Mouse (Mus musculus): ENCODE measurements at regions not wholly inside any gene's neighbourhood (a gene's known extent, or its start where the extent isn't known, plus 50 kb on each side); places are given as distances from the start of the nearest gene placed in this dataset.

GRCm38 (mm10) chr8:74764728-74765127 lies 108.2 kb upstream of the Isx start:
- Histone ChIP-seq H3K4me3 (replicated peaks; ENCODE audit: insufficient read depth, low read depth, low read length) (no peak overlapping the region), H3K4me1 (ENCODE audit: control insufficient read depth, insufficient read depth, low read length) (no peaks in the 10 kb centered on the region), H3K27ac (ENCODE audit: insufficient read depth, low read length) (no peak overlapping the region), H3K27me3 (ENCODE audit: control insufficient read depth, insufficient read depth, low read length) (no peaks in the 10 kb centered on the region)
- 69% methylated on average over 3 of the region's 3 CpGs for WGBS
- no peak for DNase-seq
- no peak for TF ChIP-seq POLR2A (IDR thresholded peaks at IDR 0.05; ENCODE audit: borderline replicate concordance, insufficient read depth, low read length)
- TF ChIP-seq CTCF (IDR thresholded peaks at IDR 0.05; ENCODE audit: borderline replicate concordance, insufficient read depth, low read depth, low read length): no peak

GRCm38 (mm10) chr8:74775549-74775948 lies 97.4 kb upstream of the Isx start:
- DNase-seq: no peak
- H3K4me3 ChIP-seq (replicated peaks; ENCODE audit: insufficient read depth, low read depth, low read length): no peak overlapping the region
- H3K27me3 ChIP-seq (ENCODE audit: control insufficient read depth, insufficient read depth, low read length): no peaks in the 10 kb centered on the region
- no peak overlapping the region for H3K27ac ChIP-seq (ENCODE audit: insufficient read depth, low read length)
- no peak for TF ChIP-seq POLR2A (IDR thresholded peaks at IDR 0.05; ENCODE audit: borderline replicate concordance, insufficient read depth, low read length)
- TF ChIP-seq CTCF (IDR thresholded peaks at IDR 0.05; ENCODE audit: borderline replicate concordance, insufficient read depth, low read depth, low read length): no peak
- no peaks in the 10 kb centered on the region for H3K4me1 ChIP-seq (ENCODE audit: control insufficient read depth, insufficient read depth, low read length)

GRCm38 (mm10) chr8:74781087-74781486 lies 91.9 kb upstream of the Isx start:
- H3K27me3 ChIP-seq (ENCODE audit: control insufficient read depth, insufficient read depth, low read length): no peaks in the 10 kb centered on the region
- H3K27ac ChIP-seq (ENCODE audit: insufficient read depth, low read length): no peak overlapping the region
- DNase-seq: no peak
- no peak overlapping the region for H3K4me3 ChIP-seq (replicated peaks; ENCODE audit: insufficient read depth, low read depth, low read length)
- TF ChIP-seq CTCF (IDR thresholded peaks at IDR 0.05; ENCODE audit: borderline replicate concordance, insufficient read depth, low read depth, low read length) (no peak), POLR2A (IDR thresholded peaks at IDR 0.05; ENCODE audit: borderline replicate concordance, insufficient read depth, low read length) (no peak)
- no peaks in the 10 kb centered on the region for H3K4me1 ChIP-seq (ENCODE audit: control insufficient read depth, insufficient read depth, low read length)
- 17% methylated on average over 1 of the region's 1 CpGs for WGBS

GRCm38 (mm10) chr8:74808685-74809084 lies 64.3 kb upstream of the Isx start:
- Histone ChIP-seq H3K4me1 (ENCODE audit: control insufficient read depth, insufficient read depth, low read length) (no peaks in the 10 kb centered on the region), H3K27me3 (ENCODE audit: control insufficient read depth, insufficient read depth, low read length) (no peaks in the 10 kb centered on the region), H3K27ac (ENCODE audit: insufficient read depth, low read length) (no peak overlapping the region), H3K4me3 (replicated peaks; ENCODE audit: insufficient read depth, low read depth, low read length) (no peak overlapping the region)
- TF ChIP-seq CTCF (IDR thresholded peaks at IDR 0.05; ENCODE audit: borderline replicate concordance, insufficient read depth, low read depth, low read length) (no peak), POLR2A (IDR thresholded peaks at IDR 0.05; ENCODE audit: borderline replicate concordance, insufficient read depth, low read length) (no peak)
- no peak for DNase-seq

- TF ChIP-seq POLR2A (IDR thresholded peaks at IDR 0.05; ENCODE audit: borderline replicate concordance, insufficient read depth, low read length): no peak
- no peak for TF ChIP-seq CTCF (IDR thresholded peaks at IDR 0.05; ENCODE audit: borderline replicate concordance, insufficient read depth, low read depth, low read length)
- no peak overlapping the region for H3K4me3 ChIP-seq (replicated peaks; ENCODE audit: insufficient read depth, low read depth, low read length)
- no peaks in the 10 kb centered on the region for H3K27me3 ChIP-seq (ENCODE audit: control insufficient read depth, insufficient read depth, low read length)
- 77% methylated on average over 3 of the region's 3 CpGs for WGBS
- no peak for DNase-seq
- no peak overlapping the region for H3K27ac ChIP-seq (ENCODE audit: insufficient read depth, low read length)
- H3K4me1 ChIP-seq (ENCODE audit: control insufficient read depth, insufficient read depth, low read length): no peaks in the 10 kb centered on the region
Measured at GRCm38 (mm10) chr8:74810054-74810453, 62.9 kb upstream of the Isx start.

GRCm38 (mm10) chr8:74818434-74818833 lies 54.5 kb upstream of the Isx start:
- TF ChIP-seq CTCF (IDR thresholded peaks at IDR 0.05; ENCODE audit: borderline replicate concordance, insufficient read depth, low read depth, low read length): no peak
- TF ChIP-seq POLR2A (IDR thresholded peaks at IDR 0.05; ENCODE audit: borderline replicate concordance, insufficient read depth, low read length): no peak
- no peak for DNase-seq
- Histone ChIP-seq H3K27me3 (ENCODE audit: control insufficient read depth, insufficient read depth, low read length) (no peaks in the 10 kb centered on the region), H3K27ac (ENCODE audit: insufficient read depth, low read length) (no peak overlapping the region), H3K4me1 (ENCODE audit: control insufficient read depth, insufficient read depth, low read length) (no peaks in the 10 kb centered on the region), H3K4me3 (replicated peaks; ENCODE audit: insufficient read depth, low read depth, low read length) (no peak overlapping the region)
- WGBS: 53% methylated on average over 1 of the region's 1 CpGs

GRCm38 (mm10) chr8:74820716-74821115 lies 52.3 kb upstream of the Isx start:
- Histone ChIP-seq H3K27ac (ENCODE audit: insufficient read depth, low read length) (no peak overlapping the region), H3K4me3 (replicated peaks; ENCODE audit: insufficient read depth, low read depth, low read length) (no peak overlapping the region), H3K4me1 (ENCODE audit: control insufficient read depth, insufficient read depth, low read length) (no peaks in the 10 kb centered on the region), H3K27me3 (ENCODE audit: control insufficient read depth, insufficient read depth, low read length) (no peaks in the 10 kb centered on the region)
- DNase-seq: no peak
- TF ChIP-seq CTCF (IDR thresholded peaks at IDR 0.05; ENCODE audit: borderline replicate concordance, insufficient read depth, low read depth, low read length) (no peak), POLR2A (IDR thresholded peaks at IDR 0.05; ENCODE audit: borderline replicate concordance, insufficient read depth, low read length) (no peak)
- WGBS: 26% methylated on average over 3 of the region's 3 CpGs

- no peak overlapping the region for H3K27ac ChIP-seq (ENCODE audit: insufficient read depth, low read length)
- no peaks in the 10 kb centered on the region for H3K27me3 ChIP-seq (ENCODE audit: control insufficient read depth, insufficient read depth, low read length)
- DNase-seq: no peak
- no peak overlapping the region for H3K4me3 ChIP-seq (replicated peaks; ENCODE audit: insufficient read depth, low read depth, low read length)
- TF ChIP-seq POLR2A (IDR thresholded peaks at IDR 0.05; ENCODE audit: borderline replicate concordance, insufficient read depth, low read length) (no peak), CTCF (IDR thresholded peaks at IDR 0.05; ENCODE audit: borderline replicate concordance, insufficient read depth, low read depth, low read length) (no peak)
- no peaks in the 10 kb centered on the region for H3K4me1 ChIP-seq (ENCODE audit: control insufficient read depth, insufficient read depth, low read length)
Measured at GRCm38 (mm10) chr8:74822288-74822687, 50.7 kb upstream of the Isx start.
